Mouse (Mus musculus) limb, embryonic 11.5 days (tissue): Measurements from ENCODE around the gene Pth1r. TPM values are rescaled to one million over a fixed set of nuclear protein-coding genes. Genes with fewer than 3 reads are reported as not detected.
A peak's percentile ranks its signal among the peaks of the same experiment; 100 is the strongest.

ENCODE experiments used
- ATAC-seq: fragments of 200-750 bp; cut with Nextera tagmentation; 2 replicates; pipeline ENCODE4 v1.8.0; 2017; ENCODE audit warnings: low read depth; ENCODE audit not compliant: insufficient number of reproducible peaks, low FRiP score, low TSS enrichment
- DNase-seq: peaks from one replicate; pipeline ENCODE4 v3.0.0-alpha.2; 2015; ENCODE audit warnings: low spot score
- H3K27ac ChIP-seq: fragments of 300-500 bp; sonication (generic); replicated peaks from 2 replicates; pipeline ENCODE4 v1.5.1; 2014; ENCODE audit warnings: low read depth, mild to moderate bottlenecking, low read length
- H3K27me3 ChIP-seq: fragments of 300-500 bp; sonication (generic); 2 replicates; pipeline ENCODE4 v1.6.1; 2014; ENCODE audit warnings: mild to moderate bottlenecking, low read length, mixed read lengths; ENCODE audit not compliant: control insufficient read depth, insufficient read depth
- H3K36me3 ChIP-seq: fragments of 300-500 bp; sonication (generic); 2 replicates; pipeline ENCODE4 v1.6.1; 2014; ENCODE audit warnings: mild to moderate bottlenecking, low read length, moderate library complexity, mixed read lengths; ENCODE audit not compliant: control insufficient read depth, insufficient read depth
- H3K4me1 ChIP-seq: fragments of 300-500 bp; sonication (generic); 2 replicates; pipeline ENCODE4 v1.6.1; 2014; ENCODE audit warnings: low read length, mixed read lengths; ENCODE audit not compliant: control insufficient read depth, insufficient read depth
- H3K4me2 ChIP-seq: fragments of 300-500 bp; sonication (generic); 2 replicates; pipeline ENCODE4 v1.6.1; 2014; ENCODE audit warnings: low read depth, mild to moderate bottlenecking, moderate library complexity; ENCODE audit not compliant: severe bottlenecking
- H3K4me3 ChIP-seq: fragments of 300-500 bp; sonication (generic); 2 replicates; pipeline ENCODE4 v1.5.1; 2014; ENCODE audit warnings: low read depth, low read length
- H3K9ac ChIP-seq: fragments of 300-500 bp; sonication (generic); 2 replicates; pipeline ENCODE4 v1.6.1; 2014; ENCODE audit warnings: mild to moderate bottlenecking, low read length
- H3K9me3 ChIP-seq: fragments of 300-500 bp; sonication (generic); 2 replicates; pipeline ENCODE4 v1.6.1; 2016; ENCODE audit warnings: low read length; ENCODE audit not compliant: control insufficient read depth
- WGBS: fragments of 180-500 bp; shearing (Covaris S2); extraction: QIAGEN DNeasy Blood & Tissue Kit; methylation state at CpG from one replicate; pipeline ENCODE4 v1.1.7; 2014; 5-methylcytosine and 5-hydroxymethylcytosine counted together
- polyA plus RNA-seq: library from polyadenylated mRNA; unstranded; fragments of >200 nt; fragmentation: Nextera tagmentation; extraction: Ambion mirVana; gene quantifications from 2 replicates; pipeline ENCODE4 v1.2.1, GENCODE M21; 2014

The Pth1r gene
- polyA plus RNA-seq, 1 experiment from 2014 or later, result 30.1 TPM

DNA sequence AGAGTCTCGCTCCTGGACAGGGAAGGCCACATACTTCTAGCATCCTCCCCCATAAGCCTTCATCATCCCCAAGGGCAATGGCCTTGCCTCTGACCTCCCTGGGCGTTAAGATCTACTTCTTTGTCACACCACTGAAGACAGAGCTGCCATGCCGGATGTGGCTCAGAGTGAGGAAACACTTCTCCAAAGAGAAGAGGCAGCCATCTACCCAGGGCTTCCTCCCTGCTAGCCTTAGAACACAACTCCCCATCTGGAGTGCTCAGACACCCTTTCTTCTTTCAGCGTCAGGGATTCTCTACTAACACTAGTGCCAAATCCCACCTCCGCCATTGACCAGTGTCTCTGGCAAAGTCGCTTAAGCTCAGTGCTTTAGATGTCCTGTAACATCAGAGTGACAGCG is 12.8 kb downstream of the Pth1r start:
- DNase-seq, result no peak
- 80% methylated on average over 7 of the region's 7 CpGs for WGBS

DNA sequence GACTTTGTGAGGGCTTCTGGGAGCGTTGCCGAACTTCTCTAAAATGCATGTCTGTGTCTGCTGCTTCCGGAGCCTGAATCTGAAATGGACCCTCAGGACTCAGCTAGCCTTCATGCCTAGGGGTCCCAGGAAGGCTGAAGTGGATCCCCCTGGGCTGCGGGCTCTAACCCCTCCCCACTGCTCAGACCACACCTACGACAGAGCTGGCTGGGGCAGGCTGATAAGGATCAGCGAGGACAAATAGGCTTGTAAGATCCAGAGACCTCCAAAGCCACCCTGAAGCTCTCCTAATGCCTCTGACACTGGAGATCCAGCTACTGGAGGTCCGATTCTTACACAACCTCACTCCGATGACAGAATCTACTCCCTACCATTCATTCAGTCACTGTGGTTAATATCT is 13.8 kb downstream of the Pth1r start:
- peaks cover 35% of the 10 kb centered on the region for H3K4me1 ChIP-seq
- H3K9me3 ChIP-seq, result no peaks in the 10 kb centered on the region
- H3K36me3 ChIP-seq, result no peaks in the 10 kb centered on the region; the same call in 1 of the 2 replicates
- no peak overlapping the region for H3K9ac ChIP-seq
- peak overlapping the region; percentile 19 for H3K4me3 ChIP-seq
- H3K27ac ChIP-seq, result no peak overlapping the region
- peaks cover 2% of the 10 kb centered on the region for H3K27me3 ChIP-seq
- peak overlapping the region; percentile 64 for H3K4me2 ChIP-seq
- 7% methylated on average over 8 of the region's 8 CpGs for WGBS
- DNase-seq (no peak), ATAC-seq (0 out of 2 replicates have a peak, but pooled peaks have one; percentile 18)

More for the DNA sequence above, 12.8 kb downstream of the Pth1r start:
- Histone ChIP-seq H3K27ac (no peak overlapping the region), H3K9me3 (no peaks in the 10 kb centered on the region), H3K4me3 (no peak overlapping the region), H3K4me1 (peaks cover 35% of the 10 kb centered on the region), H3K27me3 (peaks cover 2% of the 10 kb centered on the region; the same call in 1 of the 2 replicates), H3K9ac (no peak overlapping the region), H3K4me2 (no peak overlapping the region), H3K36me3 (no peaks in the 10 kb centered on the region; the same call in 1 of the 2 replicates)
- ATAC-seq, result no peak

DNA sequence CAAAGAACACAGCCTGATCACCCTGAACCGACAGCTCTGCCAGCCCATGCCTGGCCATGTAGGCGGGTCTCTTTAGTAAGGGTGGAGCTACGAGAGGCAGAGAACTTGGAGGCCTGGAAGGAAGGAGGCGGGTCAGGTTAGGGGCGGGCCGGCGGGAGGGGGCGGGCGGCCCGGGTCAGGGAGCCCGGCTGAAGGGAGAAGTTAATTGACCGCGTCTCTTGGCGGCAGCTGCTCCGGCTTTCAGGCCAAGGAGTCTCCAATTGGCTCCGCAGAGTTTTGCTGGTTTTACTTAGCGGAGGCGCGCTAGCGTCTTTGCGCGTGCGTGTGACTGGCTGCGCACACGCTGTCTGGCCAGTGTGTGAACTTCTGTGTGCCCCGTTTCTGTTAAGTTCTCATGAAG is 14.3 kb downstream of the Pth1r start:
- peak overlapping the region; percentile 19 for H3K4me3 ChIP-seq
- H3K4me2 ChIP-seq, result peak overlapping the region; percentile 64
- no peak overlapping the region for H3K9ac ChIP-seq
- ATAC-seq, result peak; percentile 89
- no peaks in the 10 kb centered on the region for H3K9me3 ChIP-seq
- peaks cover 35% of the 10 kb centered on the region for H3K4me1 ChIP-seq
- no peaks in the 10 kb centered on the region; the same call in 1 of the 2 replicates for H3K36me3 ChIP-seq
- peak; percentile 90 for DNase-seq
- H3K27me3 ChIP-seq, result peaks cover 6% of the 10 kb centered on the region
- H3K27ac ChIP-seq, result no peak overlapping the region
- WGBS, result under 1% methylated on average over 26 of the region's 26 CpGs

DNA sequence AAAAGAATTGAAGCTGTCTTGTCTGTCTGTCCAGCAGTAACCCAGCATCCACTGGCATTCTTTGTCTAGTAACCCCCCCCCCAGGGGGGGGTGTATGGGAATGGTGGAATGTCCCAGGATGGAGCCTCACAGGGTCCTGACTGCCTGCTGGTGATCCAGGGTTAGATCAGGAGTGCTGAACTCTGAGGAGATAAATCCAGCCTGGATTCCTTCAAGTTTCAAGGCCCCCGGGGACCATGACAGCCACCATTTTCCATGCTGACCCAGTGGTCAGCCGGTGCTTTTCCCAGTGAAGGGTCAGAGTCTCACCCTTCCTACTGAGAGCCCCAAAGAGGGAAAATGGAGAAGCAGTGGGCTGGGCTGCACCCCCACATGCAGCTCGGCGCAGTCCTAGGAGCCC is 15.1 kb downstream of the Pth1r start:
- Histone ChIP-seq H3K4me3 (no peak overlapping the region), H3K4me2 (no peak overlapping the region), H3K27ac (no peak overlapping the region), H3K4me1 (peaks cover 36% of the 10 kb centered on the region), H3K36me3 (no peaks in the 10 kb centered on the region; the same call in 1 of the 2 replicates), H3K27me3 (peaks cover 13% of the 10 kb centered on the region), H3K9me3 (no peaks in the 10 kb centered on the region), H3K9ac (0 out of 2 replicates have a peak overlapping the region, but pooled peaks have one; percentile 27)
- DNase-seq, result no peak
- 58% methylated on average over 4 of the region's 4 CpGs for whole genome bisulfite sequencing
- ATAC-seq, result no peak

DNA sequence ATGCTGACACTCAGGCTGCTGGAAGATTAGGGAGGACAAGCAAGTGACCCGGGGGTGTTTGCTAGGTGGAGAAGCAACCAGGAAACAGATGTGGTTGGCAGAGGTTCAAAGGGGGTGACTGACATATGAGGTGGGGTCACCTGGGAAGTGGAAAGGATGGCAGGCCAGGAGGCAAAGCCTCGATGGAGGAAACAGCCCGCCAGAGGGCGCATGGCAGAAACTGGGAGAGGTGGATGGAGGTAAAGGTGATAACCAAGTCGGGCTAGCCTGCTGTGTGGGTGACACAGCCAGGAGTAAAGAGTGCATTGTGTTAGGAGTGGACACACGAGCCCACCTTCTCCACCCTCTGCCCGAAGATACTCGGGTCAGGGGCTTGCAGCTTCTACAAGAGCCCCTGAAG is 17.1 kb downstream of the Pth1r start:
- no peak for ATAC-seq
- Histone ChIP-seq H3K27me3 (peaks cover 21% of the 10 kb centered on the region), H3K9ac (no peak overlapping the region), H3K4me3 (no peak overlapping the region), H3K27ac (no peak overlapping the region), H3K36me3 (no peaks in the 10 kb centered on the region; the same call in 1 of the 2 replicates), H3K4me1 (peaks cover 38% of the 10 kb centered on the region), H3K4me2 (no peak overlapping the region), H3K9me3 (no peaks in the 10 kb centered on the region)
- DNase-seq, result peak; percentile 74
- WGBS, result 15% methylated on average over 8 of the region's 8 CpGs

DNA sequence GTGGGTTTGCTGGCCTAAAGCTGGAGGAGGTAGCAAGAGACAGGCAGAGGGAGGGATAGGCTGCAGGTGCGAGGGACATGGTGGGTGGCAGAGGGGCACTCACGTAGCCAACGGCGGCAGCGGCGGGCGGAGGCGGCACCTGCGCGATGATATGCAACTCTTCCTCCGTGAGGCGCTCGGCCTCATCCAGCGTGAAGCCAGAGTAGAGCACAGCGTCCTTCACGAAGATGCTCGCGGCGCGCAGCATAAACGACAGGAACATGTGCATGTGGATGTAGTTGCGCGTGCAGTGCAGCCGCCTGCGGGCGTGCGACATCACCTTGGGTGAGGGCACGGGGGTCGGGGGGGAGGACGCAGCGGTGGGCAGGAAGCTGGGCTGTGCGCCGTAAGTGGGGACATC is 20.1 kb downstream of the Pth1r start:
- H3K4me2 ChIP-seq, result peak overlapping the region; percentile 17; the same call in 1 of the 2 replicates
- no peak overlapping the region for H3K27ac ChIP-seq
- ATAC-seq, result no peak
- H3K4me3 ChIP-seq, result no peak overlapping the region
- no peak for DNase-seq
- H3K4me1 ChIP-seq, result peaks cover 23% of the 10 kb centered on the region
- H3K27me3 ChIP-seq, result peaks cover 21% of the 10 kb centered on the region
- 16% methylated on average over 28 of the region's 33 CpGs for WGBS
- no peak overlapping the region for H3K9ac ChIP-seq
- no peaks in the 10 kb centered on the region; the same call in 1 of the 2 replicates for H3K36me3 ChIP-seq
- no peaks in the 10 kb centered on the region for H3K9me3 ChIP-seq

DNA sequence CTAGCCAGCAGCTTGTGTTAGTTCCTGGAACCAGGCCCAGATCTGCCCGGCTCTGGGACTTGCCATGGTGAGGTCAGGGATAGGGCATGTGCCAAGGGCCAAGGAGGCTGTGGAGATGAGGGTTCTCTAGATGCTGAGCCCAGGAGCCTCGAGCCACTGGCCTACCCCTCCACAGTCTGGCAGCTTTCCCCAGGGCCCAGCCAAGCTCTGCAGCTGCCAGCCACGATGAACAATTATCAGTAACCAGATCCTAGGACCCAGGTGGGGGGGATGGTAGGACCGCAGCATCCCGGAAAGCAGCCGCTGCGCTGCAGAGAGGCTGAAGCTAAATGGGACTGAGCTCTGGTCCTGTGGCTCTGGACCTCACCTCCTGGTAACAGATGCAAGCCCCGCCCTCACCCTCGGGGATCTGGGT is 21.2 kb downstream of the Pth1r start:
- no peaks in the 10 kb centered on the region; the same call in 1 of the 2 replicates for H3K36me3 ChIP-seq

DNA sequence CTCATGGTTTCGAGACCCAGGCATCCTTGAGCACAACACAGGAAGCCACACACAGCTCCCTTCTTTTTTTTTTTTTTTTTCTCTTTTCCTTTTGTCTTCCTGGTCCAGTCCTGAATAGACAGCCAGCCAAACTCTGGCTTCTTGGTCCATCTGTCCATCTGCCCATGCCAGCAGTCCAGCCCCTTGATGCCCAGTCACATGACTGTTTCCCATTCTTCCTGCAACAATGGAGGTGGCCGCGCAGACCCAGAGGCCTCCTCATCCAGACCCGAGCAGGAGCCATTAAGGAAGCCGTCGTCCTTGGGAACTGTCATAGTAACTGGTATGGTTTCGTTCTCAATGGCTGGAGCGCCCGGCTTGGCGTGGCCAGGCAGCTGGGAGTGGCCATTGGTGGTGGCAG is 24.9 kb downstream of the Pth1r start:
- Histone ChIP-seq H3K36me3 (no peaks in the 10 kb centered on the region; the same call in none of the 2 replicates), H3K9me3 (no peaks in the 10 kb centered on the region), H3K4me3 (no peak overlapping the region), H3K4me2 (no peak overlapping the region), H3K27ac (no peak overlapping the region), H3K9ac (no peak overlapping the region; the same call in 1 of the 2 replicates), H3K4me1 (peaks cover 15% of the 10 kb centered on the region), H3K27me3 (peaks cover 9% of the 10 kb centered on the region)
- no peak for DNase-seq
- no peak for ATAC-seq
- WGBS, result 89% methylated on average over 10 of the region's 10 CpGs

More for the DNA sequence above, 21.2 kb downstream of the Pth1r start:
- H3K9ac ChIP-seq, result no peak overlapping the region
- H3K4me2 ChIP-seq, result no peak overlapping the region
- no peaks in the 10 kb centered on the region for H3K9me3 ChIP-seq
- no peak overlapping the region for H3K27ac ChIP-seq
- no peak overlapping the region for H3K4me3 ChIP-seq
- 0 out of 2 replicates have a peak, but pooled peaks have one; percentile 27 for ATAC-seq
- H3K27me3 ChIP-seq, result peaks cover 18% of the 10 kb centered on the region
- H3K4me1 ChIP-seq, result peaks cover 21% of the 10 kb centered on the region
- peak; percentile 55 for DNase-seq
- WGBS, result 11% methylated on average over 9 of the region's 9 CpGs

DNA sequence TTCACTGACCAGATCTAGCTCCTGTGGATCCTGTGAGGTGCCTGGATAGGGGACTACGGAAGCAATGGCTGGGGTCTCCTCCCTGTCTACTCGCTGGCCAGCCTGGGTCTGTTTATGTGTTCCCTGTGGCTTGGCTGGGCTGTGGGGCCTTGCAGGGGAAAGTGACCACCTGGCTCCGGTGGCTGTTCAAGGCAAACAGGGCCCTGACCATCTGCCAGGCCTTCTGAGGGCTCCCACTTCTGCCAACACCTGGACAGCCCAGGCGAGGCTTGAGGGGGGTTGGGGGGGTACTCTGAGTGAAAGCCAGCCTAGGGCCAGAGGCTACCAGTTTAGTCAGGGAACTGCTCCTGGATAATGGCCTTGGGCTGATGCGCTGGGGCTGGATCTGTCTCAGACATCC is 27.0 kb downstream of the Pth1r start:
- no peak for DNase-seq
- Histone ChIP-seq H3K9me3 (no peaks in the 10 kb centered on the region), H3K4me1 (no peaks in the 10 kb centered on the region; the same call in 1 of the 2 replicates), H3K9ac (no peak overlapping the region), H3K4me2 (no peak overlapping the region), H3K36me3 (no peaks in the 10 kb centered on the region; the same call in none of the 2 replicates), H3K4me3 (no peak overlapping the region), H3K27ac (no peak overlapping the region), H3K27me3 (no peaks in the 10 kb centered on the region)
- WGBS, result 63% methylated on average over 5 of the region's 5 CpGs
- ATAC-seq, result no peak
